Mouse (Mus musculus) activated CD4-positive, CD25-positive, alpha-beta regulatory T cell (primary cell): ENCODE results near the gene Clptm1l. TPM values are rescaled to one million over a fixed set of nuclear protein-coding genes. Genes with fewer than 3 reads are reported as not detected.

Experiments used
- polyA plus RNA-seq, 2 experiments: library from polyadenylated mRNA; unstranded; fragments of 100-300 nt; shearing (Covaris generic); gene quantifications; one replicate each; pipeline ENCODE4 v1.2.1; 2017

The Clptm1l gene
- polyA plus RNA-seq, result 100 to 1,000 TPM; 217 to 219 TPM

GRCm38 (mm10) chr13:73603522-73604155, at the start of gene Clptm1l:
Gene Clptm1l (plus strand): TSS chr13:73604006.

DNA sequence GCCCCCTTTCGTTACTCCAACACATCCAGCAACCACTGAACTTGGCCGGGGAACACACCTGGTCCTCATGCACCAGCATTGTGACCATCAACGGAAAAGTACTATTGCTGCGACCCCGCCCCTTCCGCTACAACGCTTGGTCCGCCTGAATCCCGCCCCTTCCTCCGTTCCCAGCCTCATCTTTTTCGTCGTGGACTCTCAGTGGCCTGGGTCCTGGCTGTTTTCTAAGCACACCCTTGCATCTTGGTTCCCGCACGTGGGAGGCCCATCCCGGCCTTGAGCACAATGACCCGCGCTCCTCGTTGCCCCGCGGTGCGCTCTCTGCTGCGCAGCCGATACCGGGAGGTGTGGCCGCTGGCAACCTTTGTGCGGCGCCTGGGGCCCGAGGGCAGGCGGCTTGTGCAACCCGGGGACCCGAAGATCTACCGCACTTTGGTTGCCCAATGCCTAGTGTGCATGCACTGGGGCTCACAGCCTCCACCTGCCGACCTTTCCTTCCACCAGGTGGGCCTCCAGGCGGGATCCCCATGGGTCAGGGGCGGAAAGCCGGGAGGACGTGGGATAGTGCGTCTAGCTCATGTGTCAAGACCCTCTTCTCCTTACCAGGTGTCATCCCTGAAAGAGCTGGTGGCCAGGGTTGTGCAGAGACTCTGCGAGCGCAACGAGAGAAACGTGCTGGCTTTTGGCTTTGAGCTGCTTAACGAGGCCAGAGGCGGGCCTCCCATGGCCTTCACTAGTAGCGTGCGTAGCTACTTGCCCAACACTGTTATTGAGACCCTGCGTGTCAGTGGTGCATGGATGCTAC, 23.1 kb downstream of the Clptm1l start, which contains the start of gene Tert:
Tert (plus strand) TSS at position 167 of the 805 bp plus-strand sequence.

Other genes with a start within 250 kb of the Clptm1l start
- 10 to 100 TPM; 56.1 to 57.6 TPM for gene Lpcat1, start 136.8 kb upstream of the Clptm1l start, polyA plus RNA-seq
- gene Slc6a3, start 67.3 kb upstream of the Clptm1l start, polyA plus RNA-seq, result under 1 TPM in 1 of 2 experiments, not detected in 1; 0.09 TPM
- 1 to 10 TPM; 2.6 to 5.8 TPM for gene Tert, start 22.9 kb downstream of the Clptm1l start, polyA plus RNA-seq
- not detected for gene Slc6a18, start 74.0 kb downstream of the Clptm1l start, polyA plus RNA-seq
- gene Slc6a19, start 100.9 kb downstream of the Clptm1l start, polyA plus RNA-seq, result under 1 TPM in 1 of 2 experiments, not detected in 1; 0.50 TPM
- 10 to 100 TPM; 59.4 to 59.5 TPM for gene Slc12a7, start 129.1 kb downstream of the Clptm1l start, polyA plus RNA-seq
- gene Nkd2, start 243.6 kb downstream of the Clptm1l start, polyA plus RNA-seq, result under 1 TPM; 0.16 to 0.41 TPM